Mouse (Mus musculus): ENCODE results near the gene Zfp74. TPM values are rescaled to one million over a fixed set of nuclear protein-coding genes. Genes with fewer than 3 reads are reported as not detected.
A peak's percentile ranks its signal among the peaks of the same experiment; 100 is the strongest.
"Not testable (repeated sequence)": the region's sequence is repeated elsewhere in the genome, so short reads cannot be mapped to it uniquely, and the experiment has no call there.

The Zfp74 gene
- polyA plus RNA-seq, 1 experiment from 2014 or later, result 12.8 TPM

DNA sequence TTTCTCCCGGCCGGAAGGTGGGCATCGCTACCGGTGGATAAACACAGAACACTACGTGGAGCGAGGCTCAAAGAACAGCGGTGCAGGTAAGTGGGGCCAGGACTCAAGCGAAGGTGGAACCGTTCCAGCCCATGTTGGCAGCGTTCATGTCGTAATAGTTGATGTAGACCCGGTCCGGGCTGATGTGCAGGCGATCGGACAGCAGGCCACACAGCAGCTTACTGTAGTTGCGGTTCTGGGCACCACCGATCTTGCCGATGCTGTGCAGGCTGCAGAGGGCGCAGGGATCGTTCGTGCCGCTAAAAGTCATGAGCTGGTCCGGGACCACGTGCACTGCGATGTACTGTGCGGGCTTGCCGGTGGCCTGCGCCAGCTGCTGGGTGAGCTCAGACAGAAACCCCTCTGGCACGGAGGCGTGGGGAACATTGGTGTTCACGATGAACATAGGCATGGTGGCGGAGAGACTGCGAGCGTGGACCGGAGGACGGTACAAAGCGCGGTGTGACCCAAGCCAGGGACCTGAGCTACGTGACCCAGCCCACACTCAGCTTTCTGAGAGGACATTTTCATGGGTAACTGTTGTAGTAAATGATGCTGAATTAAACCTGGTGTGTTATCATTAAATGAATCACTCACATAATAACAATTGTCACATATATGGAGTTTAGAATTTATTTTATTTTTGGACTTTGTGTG is 11.4 kb upstream of the Zfp74 start:
- H3K4me3 ChIP-seq (ENCODE audit: low read depth, low read length); H3K4me2 ChIP-seq (ENCODE audit: low read length); H3K36me3 ChIP-seq (ENCODE audit: control insufficient read depth, insufficient read depth, low read length); H3K9ac ChIP-seq (ENCODE audit: low read length); ATAC-seq (replicated peaks; ENCODE audit: low FRiP score, low TSS enrichment, low read depth); DNase-seq (ENCODE audit: low spot score); H3K27ac ChIP-seq (ENCODE audit: low read depth); H3K27me3 ChIP-seq (replicated peaks; ENCODE audit: control insufficient read depth, insufficient read depth, low read length); H3K9me3 ChIP-seq (ENCODE audit: control insufficient read depth, low read length); H3K4me1 ChIP-seq (replicated peaks; ENCODE audit: control insufficient read depth, insufficient read depth, low read length): not testable (repeated sequence)
- WGBS, result 45% methylated on average over 35 of the region's 39 CpGs

DNA sequence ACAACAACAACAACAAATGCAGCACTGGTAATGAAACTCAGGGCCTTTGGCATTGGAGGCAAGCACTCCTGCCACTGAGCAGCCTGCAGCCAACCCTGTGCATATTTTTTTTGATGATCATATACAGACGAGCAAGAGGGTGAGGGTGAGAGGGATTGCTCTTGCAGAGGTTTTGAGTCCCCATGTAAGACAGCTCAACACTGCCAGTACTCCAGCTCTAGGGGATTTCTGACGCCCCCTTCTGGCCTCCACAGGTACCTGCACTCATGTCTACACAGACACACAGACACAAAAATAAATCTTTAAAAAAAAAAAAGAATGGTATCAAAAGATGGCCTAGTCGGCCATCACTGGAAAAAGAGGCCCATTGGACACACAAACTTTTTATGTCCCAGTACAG is 5.1 kb upstream of the Zfp74 start:
- H3K4me3 ChIP-seq (ENCODE audit: low read depth, low read length), result no peak overlapping the region
- 59% methylated on average over 3 of the region's 3 CpGs for WGBS
- no peaks in the 10 kb centered on the region for H3K27me3 ChIP-seq (replicated peaks; ENCODE audit: control insufficient read depth, insufficient read depth, low read length)
- H3K4me1 ChIP-seq (replicated peaks; ENCODE audit: control insufficient read depth, insufficient read depth, low read length), result no peaks in the 10 kb centered on the region
- H3K36me3 ChIP-seq (ENCODE audit: control insufficient read depth, insufficient read depth, low read length), result no peaks in the 10 kb centered on the region
- no peak overlapping the region for H3K4me2 ChIP-seq (ENCODE audit: low read length)
- ATAC-seq (replicated peaks; ENCODE audit: low FRiP score, low TSS enrichment, low read depth) (no peak), DNase-seq (ENCODE audit: low spot score) (no peak)
- no peak overlapping the region for H3K9ac ChIP-seq (ENCODE audit: low read length)
- no peak overlapping the region for H3K27ac ChIP-seq (ENCODE audit: low read depth)
- no peaks in the 10 kb centered on the region for H3K9me3 ChIP-seq (ENCODE audit: control insufficient read depth, low read length)

GRCm38 (mm10) chr7:29958125-29958724 is 4.3 kb upstream of the Zfp74 start:
- ATAC-seq (replicated peaks; ENCODE audit: low FRiP score, low TSS enrichment, low read depth), result no peak
- Histone ChIP-seq H3K4me1 (replicated peaks; ENCODE audit: control insufficient read depth, insufficient read depth, low read length) (no peaks in the 10 kb centered on the region), H3K4me3 (ENCODE audit: low read depth, low read length) (no peak overlapping the region), H3K36me3 (ENCODE audit: control insufficient read depth, insufficient read depth, low read length) (no peaks in the 10 kb centered on the region), H3K4me2 (ENCODE audit: low read length) (no peak overlapping the region), H3K27ac (ENCODE audit: low read depth) (no peak overlapping the region), H3K9me3 (ENCODE audit: control insufficient read depth, low read length) (no peaks in the 10 kb centered on the region), H3K27me3 (replicated peaks; ENCODE audit: control insufficient read depth, insufficient read depth, low read length) (no peaks in the 10 kb centered on the region), H3K9ac (ENCODE audit: low read length) (no peak overlapping the region)
- 85% methylated on average over 11 of the region's 11 CpGs for WGBS
- DNase-seq (ENCODE audit: low spot score), result no peak

DNA sequence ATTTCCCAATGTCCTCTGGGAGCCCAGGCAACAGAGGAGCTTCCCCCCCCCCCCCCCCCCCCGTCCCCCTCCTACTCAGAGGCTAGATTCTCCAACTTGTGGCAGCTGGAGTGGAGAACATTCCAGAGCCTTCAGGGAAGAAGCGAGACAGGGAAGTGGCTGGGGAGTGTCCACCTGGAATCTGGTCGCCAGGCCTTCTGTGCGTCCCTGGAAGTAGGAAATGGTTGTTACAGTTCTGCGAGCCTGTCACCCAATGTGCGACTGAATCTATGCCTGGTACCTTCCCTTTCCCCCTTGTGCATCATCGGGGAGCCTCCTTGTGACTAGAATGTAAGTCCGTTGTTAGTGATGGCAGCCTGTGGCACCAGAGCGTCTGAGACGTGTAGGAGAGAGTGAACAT is 2.4 kb upstream of the Zfp74 start:
- H3K4me3 ChIP-seq (ENCODE audit: low read depth, low read length), result no peak overlapping the region

GRCm38 (mm10) chr7:29954731-29955130 is 842 bp upstream of the Zfp74 start:
- peak overlapping the region; percentile 70; the same call in 1 of the 2 replicates for H3K4me3 ChIP-seq (ENCODE audit: low read depth, low read length)
- WGBS, result 27% methylated on average over 4 of the region's 4 CpGs

More for the DNA sequence above, 2.4 kb upstream of the Zfp74 start:
- Histone ChIP-seq H3K27ac (ENCODE audit: low read depth) (no peak overlapping the region), H3K4me1 (replicated peaks; ENCODE audit: control insufficient read depth, insufficient read depth, low read length) (0 out of 2 replicates have a peak, but pooled peaks cover 2% of the 10 kb centered on the region), H3K4me2 (ENCODE audit: low read length) (peak overlapping the region; percentile 20; the same call in 1 of the 2 replicates), H3K36me3 (ENCODE audit: control insufficient read depth, insufficient read depth, low read length) (no peaks in the 10 kb centered on the region), H3K27me3 (replicated peaks; ENCODE audit: control insufficient read depth, insufficient read depth, low read length) (no peaks in the 10 kb centered on the region), H3K9me3 (ENCODE audit: control insufficient read depth, low read length) (no peaks in the 10 kb centered on the region), H3K9ac (ENCODE audit: low read length) (no peak overlapping the region)
- DNase-seq (ENCODE audit: low spot score) (peak; percentile 53), ATAC-seq (replicated peaks; ENCODE audit: low FRiP score, low TSS enrichment, low read depth) (no peak)
- WGBS, result 50% methylated on average over 10 of the region's 10 CpGs

DNA sequence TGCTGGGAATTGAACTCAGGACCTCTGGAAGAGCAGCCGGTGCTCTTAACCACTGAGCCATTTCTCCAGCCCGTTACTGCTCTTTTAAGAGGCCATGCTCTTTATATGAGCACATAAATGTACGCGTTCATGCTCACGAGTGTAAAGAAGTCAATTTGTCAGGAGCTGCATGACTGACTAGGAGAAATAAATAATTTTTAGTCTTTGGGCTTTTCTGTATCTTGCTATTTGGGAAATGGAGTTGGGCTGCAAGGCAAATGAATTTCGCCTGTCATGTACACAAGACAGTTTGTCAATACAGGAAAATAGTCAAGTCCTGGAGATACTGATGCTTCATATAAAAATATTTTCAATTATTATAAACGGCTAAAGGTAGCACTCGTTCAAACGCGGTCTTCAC is 803 bp downstream of the Zfp74 start:
- peaks cover 20% of the 10 kb centered on the region for H3K36me3 ChIP-seq (ENCODE audit: control insufficient read depth, insufficient read depth, low read length)
- 0 out of 2 replicates have a peak, but pooled peaks have one; percentile 6 for ATAC-seq (replicated peaks; ENCODE audit: low FRiP score, low TSS enrichment, low read depth)
- H3K27ac ChIP-seq (ENCODE audit: low read depth), result peak overlapping the region; percentile 93
- H3K27me3 ChIP-seq (replicated peaks; ENCODE audit: control insufficient read depth, insufficient read depth, low read length), result no peaks in the 10 kb centered on the region
- H3K4me1 ChIP-seq (replicated peaks; ENCODE audit: control insufficient read depth, insufficient read depth, low read length), result 0 out of 2 replicates have a peak, but pooled peaks cover 2% of the 10 kb centered on the region
- H3K4me3 ChIP-seq (ENCODE audit: low read depth, low read length), result peak overlapping the region; percentile 70
- peak overlapping the region; percentile 79 for H3K9ac ChIP-seq (ENCODE audit: low read length)
- 40% methylated on average over 10 of the region's 10 CpGs for WGBS
- peak overlapping the region; percentile 68 for H3K4me2 ChIP-seq (ENCODE audit: low read length)
- H3K9me3 ChIP-seq (ENCODE audit: control insufficient read depth, low read length), result no peaks in the 10 kb centered on the region
- DNase-seq (ENCODE audit: low spot score), result no peak

More at GRCm38 (mm10) chr7:29954731-29955130, 842 bp upstream of the Zfp74 start:
- Histone ChIP-seq H3K36me3 (ENCODE audit: control insufficient read depth, insufficient read depth, low read length) (peaks cover 12% of the 10 kb centered on the region; the same call in 1 of the 2 replicates), H3K4me1 (replicated peaks; ENCODE audit: control insufficient read depth, insufficient read depth, low read length) (0 out of 2 replicates have a peak, but pooled peaks cover 2% of the 10 kb centered on the region), H3K27ac (ENCODE audit: low read depth) (no peak overlapping the region), H3K4me2 (ENCODE audit: low read length) (peak overlapping the region; percentile 68; the same call in 1 of the 2 replicates), H3K9ac (ENCODE audit: low read length) (no peak overlapping the region), H3K9me3 (ENCODE audit: control insufficient read depth, low read length) (no peaks in the 10 kb centered on the region), H3K27me3 (replicated peaks; ENCODE audit: control insufficient read depth, insufficient read depth, low read length) (no peaks in the 10 kb centered on the region)
- DNase-seq (ENCODE audit: low spot score) (peak; percentile 66), ATAC-seq (replicated peaks; ENCODE audit: low FRiP score, low TSS enrichment, low read depth) (no peak)

DNA sequence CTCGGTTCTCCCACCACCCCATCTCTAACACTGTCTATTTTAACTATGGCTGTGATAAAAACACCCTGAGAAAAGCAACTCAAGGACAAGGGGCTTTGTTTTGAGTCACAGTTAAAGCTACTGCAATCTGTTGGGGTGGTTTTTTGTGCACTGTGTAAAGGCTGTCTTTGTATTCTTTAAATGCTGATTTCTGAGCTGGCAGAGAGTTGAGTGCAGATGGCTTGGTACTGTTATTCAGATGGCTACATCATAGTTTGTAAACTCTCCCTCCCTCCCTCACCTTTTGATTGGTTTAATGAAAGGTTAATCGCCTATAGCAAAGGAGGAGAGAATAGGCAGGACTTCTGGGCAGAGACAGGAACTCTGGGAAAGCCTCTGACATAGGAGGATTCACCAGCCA is 9.7 kb downstream of the Zfp74 start:
- Histone ChIP-seq H3K9me3 (ENCODE audit: control insufficient read depth, low read length) (no peaks in the 10 kb centered on the region), H3K4me3 (ENCODE audit: low read depth, low read length) (no peak overlapping the region), H3K27me3 (replicated peaks; ENCODE audit: control insufficient read depth, insufficient read depth, low read length) (no peaks in the 10 kb centered on the region), H3K4me1 (replicated peaks; ENCODE audit: control insufficient read depth, insufficient read depth, low read length) (no peaks in the 10 kb centered on the region), H3K27ac (ENCODE audit: low read depth) (no peak overlapping the region), H3K36me3 (ENCODE audit: control insufficient read depth, insufficient read depth, low read length) (peaks cover 27% of the 10 kb centered on the region), H3K4me2 (ENCODE audit: low read length) (no peak overlapping the region), H3K9ac (ENCODE audit: low read length) (no peak overlapping the region)
- DNase-seq (ENCODE audit: low spot score), result no peak
- no peak for ATAC-seq (replicated peaks; ENCODE audit: low FRiP score, low TSS enrichment, low read depth)
- 84% methylated on average over 2 of the region's 2 CpGs for WGBS

DNA sequence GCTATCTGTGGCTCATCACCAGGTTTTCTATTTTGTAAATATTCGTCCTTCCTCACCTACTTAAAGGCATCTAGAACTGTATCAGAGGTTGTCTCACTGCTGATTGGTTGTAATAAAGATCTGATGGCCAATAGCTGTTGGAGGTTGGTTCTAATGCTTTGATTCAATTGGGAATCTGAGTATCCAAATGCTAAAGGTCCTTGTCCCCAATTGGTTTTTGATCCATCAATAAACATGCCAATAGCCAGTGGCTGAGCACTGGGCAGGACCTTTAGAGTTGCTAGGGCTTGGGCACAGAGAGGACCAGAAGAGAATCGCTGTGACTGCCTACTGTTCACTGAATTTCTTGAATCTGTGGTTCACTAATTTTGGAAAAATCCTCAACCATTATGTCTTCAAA is 10.2 kb downstream of the Zfp74 start:
- Histone ChIP-seq H3K27me3 (replicated peaks; ENCODE audit: control insufficient read depth, insufficient read depth, low read length) (no peaks in the 10 kb centered on the region), H3K4me2 (ENCODE audit: low read length) (no peak overlapping the region), H3K27ac (ENCODE audit: low read depth) (no peak overlapping the region), H3K9me3 (ENCODE audit: control insufficient read depth, low read length) (no peaks in the 10 kb centered on the region), H3K4me3 (ENCODE audit: low read depth, low read length) (no peak overlapping the region), H3K36me3 (ENCODE audit: control insufficient read depth, insufficient read depth, low read length) (peaks cover 24% of the 10 kb centered on the region), H3K4me1 (replicated peaks; ENCODE audit: control insufficient read depth, insufficient read depth, low read length) (no peaks in the 10 kb centered on the region), H3K9ac (ENCODE audit: low read length) (no peak overlapping the region)
- 70% methylated on average over 2 of the region's 2 CpGs for WGBS
- DNase-seq (ENCODE audit: low spot score) (no peak), ATAC-seq (replicated peaks; ENCODE audit: low FRiP score, low TSS enrichment, low read depth) (no peak)

Measured in intestine, embryonic 14.5 days (tissue).